Mouse (Mus musculus) CH12.LX (cell line): Measurements from ENCODE around the gene Ccdc88c. TPM values are rescaled to one million over a fixed set of nuclear protein-coding genes. Genes with fewer than 3 reads are reported as not detected.

ENCODE experiments used
- DNase-seq: peaks from one replicate; pipeline ENCODE4 v3.0.0-alpha.2; 2013; ENCODE audit errors: extremely low read depth
- H3K27ac ChIP-seq: 2 replicates; pipeline ENCODE4 v1.5.1; 2012; ENCODE audit warnings: low read depth, mild to moderate bottlenecking, control low read depth, moderate library complexity; ENCODE audit not compliant: insufficient read depth
- H3K27me3 ChIP-seq: replicated peaks from 2 replicates; pipeline ENCODE3; 2012; ENCODE audit warnings: inconsistent platforms
- H3K36me3 ChIP-seq, 2 experiments: replicated peaks in 1 of 2; 2 replicates each; pipeline versions ENCODE3 to v1.6.1; 2012; ENCODE audit warnings: inconsistent platforms in 1 of 2, low read length in 1 of 2, mild to moderate bottlenecking in 1 of 2, mixed read lengths in 1 of 2, moderate library complexity in 1 of 2; ENCODE audit not compliant: control insufficient read depth in 1 of 2, insufficient read depth in 1 of 2
- H3K4me1 ChIP-seq, 2 experiments: 2 replicates each; pipeline ENCODE4 v1.6.1; 2012; ENCODE audit warnings: inconsistent platforms in 1 of 2, moderate library complexity in 1 of 2; ENCODE audit not compliant: insufficient read depth in 2 of 2, control insufficient read depth in 1 of 2
- H3K4me2 ChIP-seq: 2 replicates; pipeline ENCODE4 v1.6.1; 2012; ENCODE audit warnings: low read depth, mild to moderate bottlenecking, control low read depth; ENCODE audit not compliant: poor library complexity, insufficient read depth, severe bottlenecking
- H3K4me3 ChIP-seq, 3 experiments: fragments of 150-350 bp in 1 of 3; sonication (generic) in 1 of 3; replicated peaks in 1 of 3; 2 replicates each; pipeline versions ENCODE3 to v1.5.1; 2011 to 2012; ENCODE audit warnings: low read depth in 2 of 3, low read length in 2 of 3, mild to moderate bottlenecking in 2 of 3, moderate library complexity in 2 of 3, control low read depth in 1 of 3, improper control_type of control experiment in 1 of 3, inconsistent platforms in 1 of 3, mixed read lengths in 1 of 3; ENCODE audit not compliant: poor library complexity in 1 of 3
- H3K79me2 ChIP-seq: replicated peaks from 2 replicates; pipeline ENCODE4 v1.6.1; 2012; ENCODE audit warnings: mild to moderate bottlenecking, moderate library complexity; ENCODE audit not compliant: control insufficient read depth, poor library complexity, insufficient read depth, severe bottlenecking; ENCODE audit errors: extremely low read depth
- H3K9ac ChIP-seq: 2 replicates; pipeline ENCODE4 v1.6.1; 2012; ENCODE audit warnings: low read depth, mild to moderate bottlenecking, control low read depth, moderate library complexity; ENCODE audit not compliant: insufficient read depth
- H3K9me3 ChIP-seq: replicated peaks from 2 replicates; pipeline ENCODE3; 2012; ENCODE audit warnings: low read length, inconsistent platforms, mixed read lengths
- HCFC1 ChIP-seq: IDR thresholded peaks from 2 replicates; pipeline ENCODE4 v1.6.1; 2012; ENCODE audit warnings: low read depth, mild to moderate bottlenecking, inconsistent platforms, low read length, improper control_type of control experiment
- IRF4 ChIP-seq: IDR thresholded peaks from 2 replicates; pipeline ENCODE4 v1.6.1; 2014; ENCODE audit warnings: low read depth, mild to moderate bottlenecking, inconsistent platforms, low read length, improper control_type of control experiment
- KAT2A ChIP-seq: IDR thresholded peaks from 2 replicates; pipeline ENCODE4 v1.6.1; 2012; ENCODE audit warnings: low read length, improper control_type of control experiment, inconsistent platforms; ENCODE audit not compliant: insufficient replicate concordance
- MAFK ChIP-seq: IDR thresholded peaks from 2 replicates; pipeline ENCODE4 v1.6.1; 2011; ENCODE audit warnings: low read length, improper control_type of control experiment; ENCODE audit not compliant: insufficient replicate concordance
- MAX ChIP-seq: IDR thresholded peaks from 2 replicates; pipeline ENCODE4 v1.6.1; 2011; ENCODE audit warnings: low read length, improper control_type of control experiment
- MAZ ChIP-seq: IDR thresholded peaks from 2 replicates; pipeline ENCODE4 v1.6.1; 2012; ENCODE audit warnings: low read depth, mild to moderate bottlenecking, inconsistent platforms, low read length, improper control_type of control experiment, moderate library complexity
- NRF1 ChIP-seq: IDR thresholded peaks from 2 replicates; pipeline ENCODE4 v1.6.1; 2014; ENCODE audit warnings: low read depth, mild to moderate bottlenecking, inconsistent platforms, low read length, improper control_type of control experiment, moderate library complexity
- RAD21 ChIP-seq: IDR thresholded peaks from 2 replicates; pipeline ENCODE4 v1.6.1; 2011; ENCODE audit warnings: low read depth, mild to moderate bottlenecking, low read length, improper control_type of control experiment, moderate library complexity
- SIN3A ChIP-seq: IDR thresholded peaks from 2 replicates; pipeline ENCODE4 v1.6.1; 2012; ENCODE audit warnings: low read length, improper control_type of control experiment, inconsistent platforms
- TCF12 ChIP-seq: IDR thresholded peaks from 2 replicates; pipeline ENCODE4 v1.6.1; 2014; ENCODE audit warnings: low read depth, mild to moderate bottlenecking, inconsistent platforms, low read length, improper control_type of control experiment
- UBTF ChIP-seq: IDR thresholded peaks from 2 replicates; pipeline ENCODE4 v1.6.1; 2012; ENCODE audit warnings: low read depth, mild to moderate bottlenecking, inconsistent platforms, low read length, improper control_type of control experiment, moderate library complexity
- USF1 ChIP-seq: IDR thresholded peaks from 2 replicates; pipeline ENCODE4 v1.6.1; 2014; ENCODE audit warnings: low read depth, mild to moderate bottlenecking, inconsistent platforms, low read length, improper control_type of control experiment
- ZKSCAN1 ChIP-seq: IDR thresholded peaks from 2 replicates; pipeline ENCODE4 v1.6.1; 2012; ENCODE audit warnings: low read depth, inconsistent platforms, low read length, improper control_type of control experiment, borderline replicate concordance
- ZMIZ1 ChIP-seq: IDR thresholded peaks from 2 replicates; pipeline ENCODE4 v1.6.1; 2012; ENCODE audit warnings: low read depth, mild to moderate bottlenecking, inconsistent platforms, low read length, improper control_type of control experiment
- ZNF384 ChIP-seq: IDR thresholded peaks from 2 replicates; pipeline ENCODE4 v1.6.1; 2012; ENCODE audit warnings: low read depth, low read length, improper control_type of control experiment, inconsistent platforms
- dilution Hi-C: fragments of 300-500 bp; cut with MboI; formaldehyde crosslinking; loops from 2 replicates; pipeline ENCODE4 v1.14.3; 2020; ENCODE audit warnings: low sequenced_read_pairs; ENCODE audit not compliant: extremely low pct_unique_long_range_greater_than_20kb, extremely low pct_ligation_motif_present
- in situ Hi-C: fragments of 300-500 bp; cut with MboI; formaldehyde crosslinking; loops from 3 replicates; pipeline ENCODE4 v1.14.3; 2019; ENCODE audit warnings: low sequenced_read_pairs, low pct_ligation_motif_present, low pct_unique_long_range_greater_than_20kb, mixed read lengths
- polyA plus RNA-seq: library from polyadenylated mRNA; unstranded; fragments of >175 nt; gene quantifications from 2 replicates; pipeline ENCODE4 v1.2.1, GENCODE M21; 2012; ENCODE audit warnings: low read depth; ENCODE audit not compliant: insufficient read length
- total RNA-seq, 2 experiments: library from RNA; depleted of rRNA; stranded (reverse); fragments of 300-350 nt in 1 of 2; fragments of >200 nt in 1 of 2; gene quantifications; 2 replicates each; pipeline ENCODE4 v1.2.3; 2012 to 2014

The Ccdc88c gene
- total and polyA plus RNA-seq, 3 experiments, result 20.3 to 32.7 (median 24.9) TPM

DNA sequence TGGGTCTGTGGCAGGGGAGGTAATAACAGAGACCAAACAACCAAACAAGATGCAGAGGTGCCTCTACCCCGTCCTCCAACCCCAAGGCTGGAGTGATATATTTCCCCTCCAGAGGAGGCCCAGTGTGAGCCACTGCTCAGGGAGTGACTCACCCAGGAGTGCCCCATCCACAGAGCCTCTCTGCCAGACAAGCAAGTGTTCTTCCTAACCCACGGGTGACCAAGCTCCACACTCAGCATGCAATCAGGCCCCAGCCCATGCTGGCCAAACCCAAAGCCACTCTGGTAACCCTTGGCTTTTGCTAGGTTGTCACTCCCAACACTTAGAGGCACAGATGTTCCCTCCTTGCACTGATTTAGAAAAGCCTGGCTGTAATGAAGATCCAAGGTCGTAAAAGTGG, 35.7 kb downstream of the Ccdc88c start:
- dilution Hi-C loops, result no loop called here
- TF ChIP-seq USF1 (no peak), UBTF (0 out of 2 replicates have a peak, but pooled peaks have one; percentile 30), NRF1 (no peak)
- Histone ChIP-seq H3K79me2 (peaks cover 12% of the 10 kb centered on the region), H3K4me1 (peaks cover 61 to 97% of the 10 kb centered on the region in 2 experiments), H3K27ac (peak overlapping the region; percentile 62), H3K4me2 (no peak overlapping the region; the same call in 1 of the 2 replicates), H3K9ac (no peak overlapping the region), H3K4me3 (no peak overlapping the region), H3K9me3 (no peaks in the 10 kb centered on the region), H3K36me3 (peaks cover 0 to 55% of the 10 kb centered on the region in 2 experiments), H3K27me3 (no peaks in the 10 kb centered on the region)
- DNase-seq, result no peak
- in situ Hi-C loops, result loop anchor here (5.0 kb wide), 1 partner anchor 34 kb away; the partner anchor contains the start of gene Ccdc88c

DNA sequence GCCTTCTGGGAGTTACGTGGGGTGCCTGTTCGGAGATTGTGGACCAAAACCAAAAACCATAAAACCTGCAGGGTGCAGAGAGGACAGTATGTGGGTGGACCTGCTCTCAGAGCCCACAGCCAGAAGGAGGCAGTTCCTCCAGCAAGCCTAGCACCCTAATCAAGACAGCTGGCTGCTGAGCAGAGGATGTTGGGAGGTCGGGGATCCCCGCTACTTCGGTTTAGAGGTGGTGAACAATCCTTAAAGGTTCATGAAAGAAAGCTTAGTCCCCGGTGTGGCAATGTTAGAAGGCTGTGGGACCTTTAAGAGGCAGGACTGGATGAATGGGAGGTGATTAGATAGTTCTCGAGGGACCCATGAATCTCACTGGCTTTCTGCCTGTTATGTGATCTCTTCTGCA, 36.4 kb downstream of the Ccdc88c start:
- Histone ChIP-seq H3K36me3 (peaks cover 0 to 53% of the 10 kb centered on the region in 2 experiments), H3K4me1 (peaks cover 58 to 93% of the 10 kb centered on the region in 2 experiments), H3K4me2 (no peak overlapping the region)

DNA sequence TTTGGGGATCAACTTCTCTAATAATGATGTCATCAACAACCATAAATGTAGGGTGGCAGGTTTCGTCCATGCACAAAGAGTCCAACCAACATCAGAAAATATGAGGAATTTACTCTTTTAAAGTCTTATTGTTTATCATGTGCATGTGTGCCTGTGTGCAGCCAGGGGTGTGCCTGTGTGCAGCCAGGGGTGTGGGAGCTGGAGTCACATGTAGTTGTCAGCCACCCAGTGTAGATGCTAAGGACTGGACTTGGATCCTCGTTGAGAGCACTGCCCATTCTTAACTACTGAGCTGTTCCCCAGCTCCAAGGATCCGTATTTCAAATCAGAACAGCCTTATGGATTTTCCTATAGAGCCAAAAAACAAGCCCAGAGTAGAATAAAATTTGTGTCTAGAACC, 37.7 kb downstream of the Ccdc88c start:
- H3K79me2 ChIP-seq, result peaks cover 2% of the 10 kb centered on the region; the same call in 1 of the 2 replicates
- H3K4me2 ChIP-seq, result no peak overlapping the region
- in situ Hi-C loops, result loop anchor here (5.0 kb wide), 1 partner anchor 36 kb away; the partner anchor contains the start of gene Ccdc88c
- dilution Hi-C loops, result no loop called here
- no peak for TF ChIP-seq ZMIZ1
- no peak for TF ChIP-seq HCFC1
- no peak for TF ChIP-seq MAFK
- TF ChIP-seq KAT2A, result no peak
- no peak for TF ChIP-seq RAD21
- no peak for TF ChIP-seq MAX
- TF ChIP-seq TCF12, result no peak
- no peak for TF ChIP-seq ZNF384
- TF ChIP-seq ZKSCAN1, result no peak
- no peak for TF ChIP-seq IRF4
- no peak overlapping the region for H3K9ac ChIP-seq
- DNase-seq, result no peak
- no peak overlapping the region for H3K4me3 ChIP-seq
- H3K27me3 ChIP-seq, result no peaks in the 10 kb centered on the region
- peaks cover 0 to 60% of the 10 kb centered on the region in 2 experiments for H3K36me3 ChIP-seq
- H3K4me1 ChIP-seq, result peaks cover 50 to 86% of the 10 kb centered on the region in 2 experiments
- H3K9me3 ChIP-seq, result no peaks in the 10 kb centered on the region
- H3K27ac ChIP-seq, result no peak overlapping the region

More for the DNA sequence above, 36.4 kb downstream of the Ccdc88c start:
- TF ChIP-seq ZMIZ1, result no peak
- 0 out of 2 replicates have a peak, but pooled peaks have one; percentile 8 for TF ChIP-seq SIN3A
- TF ChIP-seq MAZ, result no peak
- no peaks in the 10 kb centered on the region for H3K9me3 ChIP-seq
- peaks cover 8% of the 10 kb centered on the region; the same call in 1 of the 2 replicates for H3K79me2 ChIP-seq
- H3K27me3 ChIP-seq, result no peaks in the 10 kb centered on the region
- in situ Hi-C loops (loop anchor here (5.0 kb wide), 1 partner anchor 35 kb away; the partner anchor contains the start of gene Ccdc88c), dilution Hi-C loops (no loop called here)
- H3K27ac ChIP-seq, result no peak overlapping the region
- H3K4me3 ChIP-seq, result no peak overlapping the region
- DNase-seq, result no peak
- H3K9ac ChIP-seq, result no peak overlapping the region
